Mouse (Mus musculus) G1E (cell line): ENCODE results near the gene Camk2g. TPM values are rescaled to one million over a fixed set of nuclear protein-coding genes. Genes with fewer than 3 reads are reported as not detected.

Source experiments
- ATAC-seq: 2 replicates; pipeline ENCODE4 v1.8.0; 2016; ENCODE audit warnings: mild to moderate bottlenecking; ENCODE audit not compliant: insufficient number of reproducible peaks, poor library complexity, low FRiP score, severe bottlenecking; ENCODE audit errors: extremely low read depth
- DNase-seq: peaks from one replicate; pipeline ENCODE4 v3.0.0; 2012; ENCODE audit warnings: low spot score
- H3K27me3 ChIP-seq: 2 replicates; pipeline ENCODE4 v1.6.1; 2012; ENCODE audit warnings: mild to moderate bottlenecking, low read length, inconsistent platforms; ENCODE audit not compliant: insufficient read depth
- H3K36me3 ChIP-seq: replicated peaks from 2 replicates; pipeline ENCODE3; 2012; ENCODE audit warnings: mild to moderate bottlenecking, inconsistent platforms
- H3K4me1 ChIP-seq: 2 replicates; pipeline ENCODE4 v1.6.1; 2012; ENCODE audit warnings: low read depth, low read length, inconsistent platforms, mixed read lengths; ENCODE audit not compliant: insufficient read depth
- H3K4me3 ChIP-seq: 2 replicates; pipeline ENCODE4 v1.5.1; 2012; ENCODE audit warnings: low read depth, mild to moderate bottlenecking, inconsistent platforms, low read length, moderate library complexity, mixed read lengths
- H3K9me3 ChIP-seq: replicated peaks from 2 replicates; pipeline ENCODE4 v1.6.1; 2012; ENCODE audit warnings: inconsistent platforms
- CTCF ChIP-seq: IDR thresholded peaks from 2 replicates; pipeline ENCODE4 v1.5.1; 2012; ENCODE audit warnings: low read depth, low read length, inconsistent platforms, mixed read lengths
- GATA1 ChIP-seq: IDR thresholded peaks from 2 replicates; pipeline ENCODE4 v1.6.1; 2012; ENCODE audit warnings: borderline replicate concordance, low read length, inconsistent platforms, mixed read lengths
- GATA2 ChIP-seq: IDR thresholded peaks from 2 replicates; pipeline ENCODE4 v1.6.1; 2012; ENCODE audit warnings: low read depth, low read length, inconsistent platforms, borderline replicate concordance
- POLR2AphosphoS5 ChIP-seq: IDR thresholded peaks from 2 replicates; pipeline ENCODE4 v1.6.1; 2012; ENCODE audit warnings: low read depth, low read length, inconsistent platforms; ENCODE audit not compliant: insufficient replicate concordance
- TAL1 ChIP-seq: conservative IDR thresholded peaks from 2 replicates; pipeline ENCODE4 v1.6.1; 2012; ENCODE audit warnings: low read depth, low read length, inconsistent platforms, mixed read lengths
- polyA plus RNA-seq: library from polyadenylated mRNA; stranded (reverse); fragments of >175 nt; gene quantifications from 2 replicates; pipeline ENCODE4 v1.2.3, GENCODE M21; 2012
- total RNA-seq, 2 experiments: library from RNA; stranded (forward) in 1 of 2; stranded (reverse) in 1 of 2; fragments of 200-1000 nt in 1 of 2; fragments of >200 nt in 1 of 2; fragmentation: Nextera tagmentation in 1 of 2; gene quantifications; 2 replicates each; pipeline ENCODE4 v1.2.3; 2014 to 2017

Camk2g gene
- total and polyA plus RNA-seq, 3 experiments: 30.3 to 37.4 (median 35.9) TPM

GRCm38 (mm10) chr14:20757370-20757907, 36.4 kb downstream of the Camk2g start:
- TF ChIP-seq POLR2AphosphoS5: no peak
- no peak for TF ChIP-seq CTCF
- TF ChIP-seq TAL1: no peak
- no peak for TF ChIP-seq GATA1
- TF ChIP-seq GATA2: no peak
- Histone ChIP-seq H3K9me3 (no peaks in the 10 kb centered on the region), H3K36me3 (peaks cover 89% of the 10 kb centered on the region)

DNA sequence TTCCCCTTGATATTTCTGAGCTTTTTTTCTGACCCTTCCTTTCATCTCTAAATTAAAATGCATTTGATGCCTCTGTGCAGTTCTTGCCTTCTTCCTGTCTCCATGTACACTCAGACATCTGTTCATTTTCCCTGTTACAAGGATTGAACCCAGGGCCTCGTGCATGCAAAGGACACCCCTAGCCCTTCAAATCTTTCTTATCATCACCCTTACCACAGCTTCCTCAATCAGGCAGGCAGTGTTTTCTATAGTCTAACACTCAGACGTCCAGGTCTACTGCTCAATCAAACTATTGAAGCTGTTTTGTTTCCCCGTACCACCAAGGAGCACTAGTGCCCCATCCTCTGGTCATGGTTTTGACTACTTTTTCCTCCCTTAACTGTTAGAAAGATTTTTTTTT, 40.1 kb downstream of the Camk2g start:
- H3K9me3 ChIP-seq: no peaks in the 10 kb centered on the region
- peaks cover 70% of the 10 kb centered on the region for H3K36me3 ChIP-seq
- H3K4me1 ChIP-seq: peaks cover 3% of the 10 kb centered on the region; the same call in 1 of the 2 replicates
- TF ChIP-seq GATA2 (no peak), GATA1 (no peak), CTCF (no peak), POLR2AphosphoS5 (no peak), TAL1 (no peak)
- DNase-seq (no peak), ATAC-seq (no peak)
- no peak overlapping the region for H3K4me3 ChIP-seq
- H3K27me3 ChIP-seq: no peaks in the 10 kb centered on the region

More at GRCm38 (mm10) chr14:20757370-20757907, 36.4 kb downstream of the Camk2g start:
- peaks cover 3% of the 10 kb centered on the region; the same call in 1 of the 2 replicates for H3K4me1 ChIP-seq
- no peaks in the 10 kb centered on the region for H3K27me3 ChIP-seq
- DNase-seq (no peak), ATAC-seq (no peak)
- H3K4me3 ChIP-seq: no peak overlapping the region

GRCm38 (mm10) chr14:20750503-20750902, 43.4 kb downstream of the Camk2g start:
- H3K4me3 ChIP-seq: no peak overlapping the region
- 0 out of 2 replicates have a peak, but pooled peaks cover 3% of the 10 kb centered on the region for H3K4me1 ChIP-seq
- DNase-seq (no peak), ATAC-seq (no peak)
- no peaks in the 10 kb centered on the region for H3K9me3 ChIP-seq
- peaks cover 67% of the 10 kb centered on the region for H3K36me3 ChIP-seq
- no peaks in the 10 kb centered on the region for H3K27me3 ChIP-seq
- TF ChIP-seq CTCF (no peak), GATA1 (no peak), POLR2AphosphoS5 (no peak), GATA2 (no peak), TAL1 (no peak)

- H3K4me3 ChIP-seq: no peak overlapping the region
These were observed 44.3 kb downstream of the Camk2g start for GRCm38 (mm10) chr14:20749494-20750051.

DNA sequence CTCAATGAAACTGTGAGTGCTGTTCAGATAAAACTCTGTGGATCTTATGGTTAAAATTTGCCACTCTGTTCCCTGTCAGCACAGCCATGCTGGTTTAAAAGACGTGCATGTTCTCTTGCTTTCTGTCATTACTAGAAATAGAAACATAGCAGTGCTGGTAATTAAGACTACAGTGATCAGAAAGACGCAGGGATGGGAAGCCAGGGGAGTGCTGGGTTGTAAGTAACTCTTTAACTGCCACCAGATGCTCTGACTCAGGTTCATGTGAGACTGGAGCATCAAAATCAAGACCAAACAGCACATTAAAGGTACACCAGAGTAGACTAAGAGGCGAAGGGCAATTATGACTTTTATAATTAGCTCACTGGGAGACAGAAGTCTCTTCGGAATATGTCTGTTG, 45.5 kb downstream of the Camk2g start:
- H3K36me3 ChIP-seq: peaks cover 72% of the 10 kb centered on the region
- TF ChIP-seq CTCF (no peak), TAL1 (no peak), GATA2 (no peak), POLR2AphosphoS5 (no peak), GATA1 (no peak)
- ATAC-seq (no peak), DNase-seq (no peak)
- no peaks in the 10 kb centered on the region for H3K9me3 ChIP-seq
- H3K4me3 ChIP-seq: no peak overlapping the region
- no peaks in the 10 kb centered on the region for H3K4me1 ChIP-seq
- no peaks in the 10 kb centered on the region for H3K27me3 ChIP-seq

More at GRCm38 (mm10) chr14:20749494-20750051, 44.3 kb downstream of the Camk2g start:
- H3K4me1 ChIP-seq: 0 out of 2 replicates have a peak, but pooled peaks cover 1% of the 10 kb centered on the region
- TF ChIP-seq CTCF (no peak), GATA1 (no peak)
- peaks cover 67% of the 10 kb centered on the region for H3K36me3 ChIP-seq
- no peaks in the 10 kb centered on the region for H3K27me3 ChIP-seq
- ATAC-seq (no peak), DNase-seq (no peak)
- no peaks in the 10 kb centered on the region for H3K9me3 ChIP-seq

GRCm38 (mm10) chr14:20746935-20747334, 47.0 kb downstream of the Camk2g start:
- ATAC-seq: no peak
- Histone ChIP-seq H3K4me3 (no peak overlapping the region), H3K9me3 (no peaks in the 10 kb centered on the region), H3K4me1 (no peaks in the 10 kb centered on the region), H3K36me3 (peaks cover 76% of the 10 kb centered on the region), H3K27me3 (no peaks in the 10 kb centered on the region)
- TF ChIP-seq CTCF: no peak
- TF ChIP-seq POLR2AphosphoS5: no peak
- no peak for DNase-seq
